Mouse (Mus musculus): ENCODE data around the gene Ppip5k2. TPM values are rescaled to one million over a fixed set of nuclear protein-coding genes. Genes with fewer than 3 reads are reported as not detected.

Gene Ppip5k2
- total and polyA plus RNA-seq, 2 experiments, result 5.2 to 34.3 TPM

GRCm38 (mm10) chr1:97754392-97754791 is 15.8 kb downstream of the Ppip5k2 start:
- Histone ChIP-seq H3K27ac (replicated peaks; ENCODE audit: insufficient read depth, low read depth, low read length) (no peak overlapping the region), H3K27me3 (ENCODE audit: control insufficient read depth, insufficient read depth, low read length) (no peaks in the 10 kb centered on the region), H3K4me3 (ENCODE audit: insufficient read depth, low read depth, low read length) (no peak overlapping the region), H3K4me1 (ENCODE audit: control insufficient read depth, insufficient read depth, low read length) (no peaks in the 10 kb centered on the region), H3K79me2 (ENCODE audit: control insufficient read depth, insufficient read depth, low read length) (no peaks in the 10 kb centered on the region; the same call in 1 of the 2 replicates), H3K9ac (ENCODE audit: low read depth, low read length) (no peak overlapping the region), H3K36me3 (ENCODE audit: control insufficient read depth, insufficient read depth, low read length) (peaks cover 44% of the 10 kb centered on the region)
- DNase-seq (ENCODE audit: extremely low read depth, low read depth, low spot score), result no peak
- TF ChIP-seq CTCF (IDR thresholded peaks at IDR 0.05; ENCODE audit: low read depth, low read length) (no peak), POLR2A (IDR thresholded peaks at IDR 0.05; ENCODE audit: extremely low read depth, insufficient read depth, low read length) (no peak)
- 87% methylated on average over 4 of the region's 4 CpGs for WGBS

- DNase-seq (ENCODE audit: extremely low read depth, low read depth, low spot score), result no peak
- TF ChIP-seq POLR2A (IDR thresholded peaks at IDR 0.05; ENCODE audit: extremely low read depth, insufficient read depth, low read length), result no peak
- Histone ChIP-seq H3K9ac (ENCODE audit: low read depth, low read length) (no peak overlapping the region), H3K4me3 (ENCODE audit: insufficient read depth, low read depth, low read length) (no peak overlapping the region), H3K27me3 (ENCODE audit: control insufficient read depth, insufficient read depth, low read length) (no peaks in the 10 kb centered on the region), H3K27ac (replicated peaks; ENCODE audit: insufficient read depth, low read depth, low read length) (no peak overlapping the region), H3K36me3 (ENCODE audit: control insufficient read depth, insufficient read depth, low read length) (peaks cover 44% of the 10 kb centered on the region), H3K4me1 (ENCODE audit: control insufficient read depth, insufficient read depth, low read length) (no peaks in the 10 kb centered on the region), H3K79me2 (ENCODE audit: control insufficient read depth, insufficient read depth, low read length) (no peaks in the 10 kb centered on the region; the same call in 1 of the 2 replicates)
Observed at GRCm38 (mm10) chr1:97753216-97753615, 17.0 kb downstream of the Ppip5k2 start.

- Histone ChIP-seq H3K27me3 (ENCODE audit: control insufficient read depth, insufficient read depth, low read length) (no peaks in the 10 kb centered on the region), H3K36me3 (ENCODE audit: control insufficient read depth, insufficient read depth, low read length) (peaks cover 46% of the 10 kb centered on the region), H3K4me3 (ENCODE audit: insufficient read depth, low read depth, low read length) (no peak overlapping the region), H3K4me1 (ENCODE audit: control insufficient read depth, insufficient read depth, low read length) (no peaks in the 10 kb centered on the region), H3K27ac (replicated peaks; ENCODE audit: insufficient read depth, low read depth, low read length) (no peak overlapping the region), H3K9ac (ENCODE audit: low read depth, low read length) (no peak overlapping the region), H3K79me2 (ENCODE audit: control insufficient read depth, insufficient read depth, low read length) (no peaks in the 10 kb centered on the region)
- no peak for DNase-seq (ENCODE audit: extremely low read depth, low read depth, low spot score)
- TF ChIP-seq CTCF (IDR thresholded peaks at IDR 0.05; ENCODE audit: low read depth, low read length), result no peak
- TF ChIP-seq POLR2A (IDR thresholded peaks at IDR 0.05; ENCODE audit: extremely low read depth, insufficient read depth, low read length), result no peak
- 93% methylated on average over 3 of the region's 3 CpGs for WGBS
Observed at GRCm38 (mm10) chr1:97748163-97748562, 22.0 kb downstream of the Ppip5k2 start.

- 92% methylated on average over 7 of the region's 7 CpGs for WGBS
- DNase-seq (ENCODE audit: extremely low read depth, low read depth, low spot score), result no peak
- TF ChIP-seq CTCF (IDR thresholded peaks at IDR 0.05; ENCODE audit: low read depth, low read length) (no peak), POLR2A (IDR thresholded peaks at IDR 0.05; ENCODE audit: extremely low read depth, insufficient read depth, low read length) (no peak)
- H3K27ac ChIP-seq (replicated peaks; ENCODE audit: insufficient read depth, low read depth, low read length), result no peak overlapping the region
- H3K36me3 ChIP-seq (ENCODE audit: control insufficient read depth, insufficient read depth, low read length), result peaks cover 44% of the 10 kb centered on the region
- no peak overlapping the region for H3K9ac ChIP-seq (ENCODE audit: low read depth, low read length)
- no peaks in the 10 kb centered on the region for H3K4me1 ChIP-seq (ENCODE audit: control insufficient read depth, insufficient read depth, low read length)
- H3K79me2 ChIP-seq (ENCODE audit: control insufficient read depth, insufficient read depth, low read length), result no peaks in the 10 kb centered on the region
- H3K4me3 ChIP-seq (ENCODE audit: insufficient read depth, low read depth, low read length), result no peak overlapping the region
- no peaks in the 10 kb centered on the region for H3K27me3 ChIP-seq (ENCODE audit: control insufficient read depth, insufficient read depth, low read length)
Observed at GRCm38 (mm10) chr1:97746261-97746660, 23.9 kb downstream of the Ppip5k2 start.

- no peak overlapping the region for H3K27ac ChIP-seq (replicated peaks; ENCODE audit: insufficient read depth, low read depth, low read length)
- H3K27me3 ChIP-seq (ENCODE audit: control insufficient read depth, insufficient read depth, low read length), result no peaks in the 10 kb centered on the region
- H3K4me3 ChIP-seq (ENCODE audit: insufficient read depth, low read depth, low read length), result no peak overlapping the region
- H3K79me2 ChIP-seq (ENCODE audit: control insufficient read depth, insufficient read depth, low read length), result no peaks in the 10 kb centered on the region
- H3K9ac ChIP-seq (ENCODE audit: low read depth, low read length), result no peak overlapping the region
- no peak for DNase-seq (ENCODE audit: extremely low read depth, low read depth, low spot score)
- TF ChIP-seq POLR2A (IDR thresholded peaks at IDR 0.05; ENCODE audit: extremely low read depth, insufficient read depth, low read length) (no peak), CTCF (IDR thresholded peaks at IDR 0.05; ENCODE audit: low read depth, low read length) (no peak)
- peaks cover 43% of the 10 kb centered on the region for H3K36me3 ChIP-seq (ENCODE audit: control insufficient read depth, insufficient read depth, low read length)
- H3K4me1 ChIP-seq (ENCODE audit: control insufficient read depth, insufficient read depth, low read length), result no peaks in the 10 kb centered on the region
- WGBS, result 90% methylated on average over 4 of the region's 4 CpGs
Observed at GRCm38 (mm10) chr1:97745712-97746111, 24.5 kb downstream of the Ppip5k2 start.

GRCm38 (mm10) chr1:97743063-97743462 is 27.1 kb downstream of the Ppip5k2 start:
- H3K27me3 ChIP-seq (ENCODE audit: control insufficient read depth, insufficient read depth, low read length), result no peaks in the 10 kb centered on the region
- DNase-seq (ENCODE audit: extremely low read depth, low read depth, low spot score), result no peak
- no peak for TF ChIP-seq CTCF (IDR thresholded peaks at IDR 0.05; ENCODE audit: low read depth, low read length)
- no peaks in the 10 kb centered on the region for H3K4me1 ChIP-seq (ENCODE audit: control insufficient read depth, insufficient read depth, low read length)
- H3K79me2 ChIP-seq (ENCODE audit: control insufficient read depth, insufficient read depth, low read length), result no peaks in the 10 kb centered on the region
- no peak overlapping the region for H3K27ac ChIP-seq (replicated peaks; ENCODE audit: insufficient read depth, low read depth, low read length)
- no peak overlapping the region for H3K4me3 ChIP-seq (ENCODE audit: insufficient read depth, low read depth, low read length)
- no peak overlapping the region for H3K9ac ChIP-seq (ENCODE audit: low read depth, low read length)
- peaks cover 52% of the 10 kb centered on the region for H3K36me3 ChIP-seq (ENCODE audit: control insufficient read depth, insufficient read depth, low read length)
- WGBS, result 100% methylated on average over 1 of the region's 1 CpGs
